Mouse (Mus musculus) lung, postnatal 0 days (tissue): ENCODE data around the gene Fam25c.

Experiments
- CTCF ChIP-seq: IDR thresholded peaks from 2 replicates; pipeline ENCODE4 v1.5.1; 2016; ENCODE audit warnings: antibody characterized with exemption, mild to moderate bottlenecking
- EP300 ChIP-seq: IDR thresholded peaks from 2 replicates; pipeline ENCODE4 v1.6.1; 2016; ENCODE audit warnings: antibody characterized with exemption, mild to moderate bottlenecking, control low read depth

DNA sequence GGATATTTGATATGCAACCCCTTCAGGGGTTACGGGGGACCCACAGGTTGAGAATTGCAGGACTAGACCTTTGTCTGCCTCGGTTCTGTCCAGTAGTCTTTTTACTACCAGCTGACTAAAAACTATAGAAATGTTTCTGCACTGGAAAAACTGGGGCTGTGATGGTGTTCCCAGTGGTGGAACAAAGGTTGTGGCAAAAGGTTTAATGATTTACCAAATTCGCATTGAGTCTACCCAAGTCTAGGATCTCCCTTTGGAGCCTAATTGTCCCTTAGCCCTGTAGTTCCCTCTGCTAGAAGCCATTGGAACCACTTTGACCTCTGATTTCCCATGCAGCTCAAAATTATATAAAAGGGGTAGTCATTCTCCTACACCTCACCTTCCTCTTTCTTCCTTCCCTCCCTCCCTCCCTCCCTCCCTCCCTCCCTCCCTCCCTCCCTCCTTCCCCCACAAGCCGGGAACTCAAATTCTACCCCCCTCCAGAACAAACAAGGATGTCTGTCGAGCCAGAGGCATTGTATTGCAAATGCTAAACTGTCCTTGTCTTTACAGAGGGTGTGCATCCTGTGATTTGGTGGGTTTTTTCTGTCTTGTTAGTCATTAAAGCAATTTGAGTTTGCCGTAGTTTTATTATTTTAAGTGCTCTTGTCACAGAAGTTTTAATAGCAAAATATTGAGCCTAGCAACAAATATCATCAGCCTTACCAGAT is 42.7 kb downstream of the Fam25c start:
- TF ChIP-seq CTCF (no peak), EP300 (no peak)
